Mouse (Mus musculus) CD4-positive naive resting alpha-beta T cell, adult 76 days (primary cell): Measurements from ENCODE around the gene Ssxb3. TPM values are rescaled to one million over a fixed set of nuclear protein-coding genes. Genes with fewer than 3 reads are reported as not detected.

Experiments used
- total RNA-seq: library from RNA; stranded (reverse); gene quantifications from one replicate; pipeline ENCODE4 v1.2.4, GENCODE M21; 2023

The Ssxb3 gene
- not detected for total RNA-seq

GRCm38 (mm10) chrX:8591716-8592115 is at the start of gene Ssxb3:
TSS of gene Ssxb3 (minus strand) at chrX:8591816.

GRCm38 (mm10) chrX:8548155-8548554 is 43.5 kb downstream of the Ssxb3 start, which contains the start of gene Ssxb6:
TSS of gene Ssxb6 (minus strand) at chrX:8548255.

Other genes with a start within 250 kb of the Ssxb3 start
- not detected for gene Ssxb9, start 224.8 kb downstream of the Ssxb3 start, total RNA-seq
- not detected for gene Ssxb1, start 178.5 kb downstream of the Ssxb3 start, total RNA-seq
- gene Ssxb2, start 130.1 kb downstream of the Ssxb3 start, total RNA-seq, result not detected
- not detected for gene Gm14459, start 66.9 kb downstream of the Ssxb3 start, total RNA-seq
- gene Ssxb6, start 43.6 kb downstream of the Ssxb3 start, total RNA-seq, result not detected
- gene Ssxb8, start 99.0 kb upstream of the Ssxb3 start, total RNA-seq, result not detected
- gene Ssx9, start 156.6 kb upstream of the Ssxb3 start, total RNA-seq, result not detected
- gene Ssxb5, start 211.9 kb upstream of the Ssxb3 start, total RNA-seq, result not detected